Mouse (Mus musculus): ENCODE data around the gene Eif2b4. TPM values are rescaled to one million over a fixed set of nuclear protein-coding genes. Genes with fewer than 3 reads are reported as not detected.

The Eif2b4 gene
- polyA plus RNA-seq, 1 experiment from 2014 or later, result 73.1 TPM

GRCm38 (mm10) chr5:31198616-31199320, 5.5 kb upstream of the Eif2b4 start:
- Histone ChIP-seq H3K9ac (no peak overlapping the region), H3K4me2 (no peak overlapping the region), H3K9me3 (replicated peaks) (peaks cover 5% of the 10 kb centered on the region), H3K4me3 (no peak overlapping the region), H3K27me3 (replicated peaks) (no peaks in the 10 kb centered on the region), H3K27ac (no peak overlapping the region), H3K4me1 (peaks cover 51% of the 10 kb centered on the region), H3K36me3 (peaks cover 79% of the 10 kb centered on the region)
- no peak for ATAC-seq
- WGBS (ENCODE audit: insufficient replicate concordance), result 82% methylated on average over 5 of the region's 5 CpGs

GRCm38 (mm10) chr5:31198170-31198569, 4.9 kb upstream of the Eif2b4 start:
- Histone ChIP-seq H3K9me3 (replicated peaks) (peaks cover 5% of the 10 kb centered on the region), H3K9ac (no peak overlapping the region), H3K36me3 (peaks cover 73% of the 10 kb centered on the region), H3K4me3 (no peak overlapping the region), H3K27ac (no peak overlapping the region), H3K27me3 (replicated peaks) (no peaks in the 10 kb centered on the region), H3K4me2 (no peak overlapping the region), H3K4me1 (peaks cover 51% of the 10 kb centered on the region)
- ATAC-seq, result no peak
- WGBS (ENCODE audit: insufficient replicate concordance), result 83% methylated on average over 9 of the region's 9 CpGs

GRCm38 (mm10) chr5:31197072-31197471, 3.8 kb upstream of the Eif2b4 start:
- peaks cover 65% of the 10 kb centered on the region for H3K36me3 ChIP-seq
- H3K9me3 ChIP-seq (replicated peaks), result peaks cover 5% of the 10 kb centered on the region
- 92% methylated on average over 12 of the region's 12 CpGs for WGBS (ENCODE audit: insufficient replicate concordance)
- H3K4me3 ChIP-seq, result no peak overlapping the region
- H3K27ac ChIP-seq, result no peak overlapping the region
- H3K9ac ChIP-seq, result no peak overlapping the region
- H3K4me1 ChIP-seq, result peaks cover 44% of the 10 kb centered on the region
- no peak for ATAC-seq
- H3K4me2 ChIP-seq, result no peak overlapping the region
- H3K27me3 ChIP-seq (replicated peaks), result no peaks in the 10 kb centered on the region

DNA sequence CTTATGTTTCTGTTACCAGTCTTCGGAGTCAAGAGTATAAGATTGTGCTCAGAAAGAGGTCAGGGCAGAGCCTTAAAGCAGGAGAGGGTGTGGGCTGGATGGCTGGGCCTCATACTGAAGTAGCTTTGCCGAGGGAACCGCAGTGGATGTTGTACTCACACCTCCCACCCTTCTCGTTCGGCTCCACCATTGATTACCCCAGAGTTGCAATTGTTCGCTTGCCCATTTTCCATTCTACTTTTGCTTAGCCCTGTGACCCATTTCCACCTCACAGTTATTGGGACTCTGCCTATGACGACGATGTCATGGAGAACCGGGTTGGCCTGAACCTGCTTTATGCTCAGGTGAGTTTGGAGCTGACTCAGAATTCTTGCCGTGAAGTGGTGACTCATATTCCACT, 3.0 kb upstream of the Eif2b4 start:
- Histone ChIP-seq H3K4me1 (peaks cover 48% of the 10 kb centered on the region), H3K9ac (no peak overlapping the region), H3K27me3 (replicated peaks) (no peaks in the 10 kb centered on the region), H3K36me3 (peaks cover 69% of the 10 kb centered on the region), H3K4me3 (no peak overlapping the region), H3K27ac (no peak overlapping the region), H3K4me2 (no peak overlapping the region), H3K9me3 (replicated peaks) (peaks cover 5% of the 10 kb centered on the region)
- 89% methylated on average over 10 of the region's 10 CpGs for WGBS (ENCODE audit: insufficient replicate concordance)
- no peak for ATAC-seq

GRCm38 (mm10) chr5:31195671-31196070, 2.4 kb upstream of the Eif2b4 start:
- ATAC-seq, result no peak
- peaks cover 5% of the 10 kb centered on the region for H3K9me3 ChIP-seq (replicated peaks)
- H3K27ac ChIP-seq, result no peak overlapping the region
- peaks cover 47% of the 10 kb centered on the region for H3K4me1 ChIP-seq
- no peaks in the 10 kb centered on the region for H3K27me3 ChIP-seq (replicated peaks)
- no peak overlapping the region for H3K4me2 ChIP-seq
- H3K4me3 ChIP-seq, result no peak overlapping the region
- 86% methylated on average over 4 of the region's 4 CpGs for WGBS (ENCODE audit: insufficient replicate concordance)
- H3K9ac ChIP-seq, result no peak overlapping the region
- peaks cover 73% of the 10 kb centered on the region for H3K36me3 ChIP-seq

DNA sequence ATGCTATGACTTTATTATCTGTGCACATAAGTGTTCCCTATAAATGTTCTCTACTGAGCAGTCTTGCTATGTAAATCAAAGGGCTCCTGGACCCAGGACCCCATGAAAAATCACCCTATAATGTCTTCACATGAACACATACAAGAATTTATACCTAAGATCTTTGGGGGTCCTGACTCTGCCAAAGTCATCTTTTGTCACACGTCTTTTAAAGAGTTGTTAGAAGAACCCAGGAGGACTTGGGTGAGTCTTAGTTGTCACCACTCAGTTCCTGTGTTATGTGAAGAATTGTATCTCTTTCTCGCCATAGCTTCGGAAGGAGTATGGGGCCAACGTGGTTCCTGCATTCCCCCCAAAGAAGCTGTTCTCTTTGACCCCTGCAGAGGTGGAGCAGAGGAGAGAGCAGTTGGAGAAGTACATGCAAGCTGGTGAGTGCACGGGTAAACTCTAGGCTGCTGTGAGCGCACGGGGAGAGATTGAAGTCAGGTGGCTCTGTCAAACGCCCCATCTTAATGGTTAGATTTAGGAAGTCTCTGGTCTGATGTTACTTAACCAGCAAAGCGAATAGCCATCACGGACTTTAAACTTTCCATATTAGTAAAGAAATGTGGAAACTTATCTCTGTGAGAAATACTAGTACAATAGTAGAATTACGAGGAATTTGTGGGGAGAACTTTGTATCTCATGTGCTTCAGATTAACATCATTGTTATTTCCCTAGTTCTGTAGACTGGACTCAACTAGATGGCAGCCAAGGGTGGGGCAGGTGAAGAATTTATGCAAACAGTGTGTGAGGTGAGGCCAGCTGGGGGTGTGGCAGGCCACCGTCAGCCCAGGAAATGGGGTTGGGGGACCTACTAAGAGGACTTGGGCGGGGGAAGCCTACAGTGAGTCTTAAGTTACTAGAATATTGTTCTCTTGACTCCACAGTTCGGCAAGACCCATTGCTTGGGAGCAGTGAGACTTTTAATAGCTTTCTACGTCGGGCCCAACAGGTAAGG, 1.6 kb upstream of the Eif2b4 start:
- Histone ChIP-seq H3K4me2 (peak overlapping the region; percentile 87), H3K9ac (peak overlapping the region; percentile 89), H3K36me3 (peaks cover 73% of the 10 kb centered on the region), H3K9me3 (replicated peaks) (no peaks in the 10 kb centered on the region), H3K27ac (0 out of 2 replicates have a peak overlapping the region, but pooled peaks have one; percentile 87), H3K27me3 (replicated peaks) (no peaks in the 10 kb centered on the region), H3K4me1 (peaks cover 38% of the 10 kb centered on the region), H3K4me3 (peak overlapping the region; percentile 71)
- no peak for ATAC-seq
- 85% methylated on average over 16 of the region's 16 CpGs for WGBS (ENCODE audit: insufficient replicate concordance)

- Histone ChIP-seq H3K27me3 (replicated peaks) (no peaks in the 10 kb centered on the region), H3K4me3 (peak overlapping the region; percentile 71), H3K9me3 (replicated peaks) (no peaks in the 10 kb centered on the region), H3K9ac (peak overlapping the region; percentile 89), H3K4me2 (peak overlapping the region; percentile 87), H3K4me1 (peaks cover 31% of the 10 kb centered on the region), H3K36me3 (peaks cover 72% of the 10 kb centered on the region), H3K27ac (peak overlapping the region; percentile 87)
- 7% methylated on average over 25 of the region's 25 CpGs for WGBS (ENCODE audit: insufficient replicate concordance)
- ATAC-seq, result no peak
These were observed 526 bp upstream of the Eif2b4 start for GRCm38 (mm10) chr5:31193631-31194281.

- H3K36me3 ChIP-seq, result peaks cover 72% of the 10 kb centered on the region
- H3K9ac ChIP-seq, result peak overlapping the region; percentile 89
- H3K27ac ChIP-seq, result peak overlapping the region; percentile 89
- ATAC-seq, result peak; percentile 65
- H3K9me3 ChIP-seq (replicated peaks), result no peaks in the 10 kb centered on the region
- no peaks in the 10 kb centered on the region for H3K27me3 ChIP-seq (replicated peaks)
- H3K4me2 ChIP-seq, result peak overlapping the region; percentile 87
- peaks cover 31% of the 10 kb centered on the region for H3K4me1 ChIP-seq
- peak overlapping the region; percentile 71 for H3K4me3 ChIP-seq
- WGBS (ENCODE audit: insufficient replicate concordance), result 8% methylated on average over 42 of the region's 42 CpGs
These were observed 938 bp downstream of the Eif2b4 start for GRCm38 (mm10) chr5:31192045-31192938.

DNA sequence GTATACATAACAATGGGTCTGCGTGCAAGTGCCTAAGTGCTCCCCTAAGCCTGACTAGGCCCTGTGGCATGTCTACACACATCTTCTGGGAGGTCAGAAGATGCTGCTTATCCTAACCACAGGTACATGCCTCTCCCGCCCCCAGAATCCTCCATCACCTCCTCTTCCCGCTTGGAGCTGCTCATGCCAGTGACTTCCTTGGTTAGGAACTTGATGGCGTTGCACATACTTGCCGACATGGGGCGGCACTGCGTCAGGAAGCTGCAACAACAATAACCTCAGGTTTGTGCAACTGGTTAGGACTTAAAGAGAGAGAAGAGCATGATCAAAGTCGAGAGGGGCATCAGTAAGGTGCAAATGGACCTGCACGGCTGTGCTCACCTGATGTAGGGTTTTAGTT, 3.0 kb downstream of the Eif2b4 start:
- H3K4me1 ChIP-seq, result peaks cover 33% of the 10 kb centered on the region
- H3K4me3 ChIP-seq, result no peak overlapping the region
- WGBS (ENCODE audit: insufficient replicate concordance), result 84% methylated on average over 9 of the region's 9 CpGs
- H3K4me2 ChIP-seq, result no peak overlapping the region
- H3K27ac ChIP-seq, result no peak overlapping the region
- no peaks in the 10 kb centered on the region for H3K9me3 ChIP-seq (replicated peaks)
- no peak overlapping the region for H3K9ac ChIP-seq
- H3K36me3 ChIP-seq, result peaks cover 60% of the 10 kb centered on the region
- no peak for ATAC-seq
- H3K27me3 ChIP-seq (replicated peaks), result no peaks in the 10 kb centered on the region

- no peak overlapping the region for H3K4me3 ChIP-seq
- WGBS (ENCODE audit: insufficient replicate concordance), result 66% methylated on average over 4 of the region's 4 CpGs
- no peak overlapping the region for H3K9ac ChIP-seq
- H3K4me1 ChIP-seq, result peaks cover 36% of the 10 kb centered on the region
- H3K27me3 ChIP-seq (replicated peaks), result no peaks in the 10 kb centered on the region
- no peak overlapping the region for H3K27ac ChIP-seq
- no peak for ATAC-seq
- no peak overlapping the region for H3K4me2 ChIP-seq
- H3K9me3 ChIP-seq (replicated peaks), result no peaks in the 10 kb centered on the region
- peaks cover 51% of the 10 kb centered on the region for H3K36me3 ChIP-seq
These were observed 4.9 kb downstream of the Eif2b4 start for GRCm38 (mm10) chr5:31188223-31188840.

- 0 out of 2 replicates have a peak overlapping the region, but pooled peaks have one; percentile 19 for H3K9ac ChIP-seq
- H3K36me3 ChIP-seq, result peaks cover 23% of the 10 kb centered on the region
- 16% methylated on average over 4 of the region's 4 CpGs for WGBS (ENCODE audit: insufficient replicate concordance)
- H3K4me2 ChIP-seq, result peak overlapping the region; percentile 37
- peak; percentile 58 for ATAC-seq
- H3K4me1 ChIP-seq, result peaks cover 52% of the 10 kb centered on the region
- peak overlapping the region; percentile 83 for H3K27ac ChIP-seq
- H3K9me3 ChIP-seq (replicated peaks), result no peaks in the 10 kb centered on the region
- H3K4me3 ChIP-seq, result no peak overlapping the region
- no peaks in the 10 kb centered on the region for H3K27me3 ChIP-seq (replicated peaks)
These were observed 9.6 kb downstream of the Eif2b4 start for GRCm38 (mm10) chr5:31183678-31184077.
